Mouse (Mus musculus) left cerebral cortex, postnatal 4 days (tissue): Measurements from ENCODE around the gene Ganab. TPM values are rescaled to one million over a fixed set of nuclear protein-coding genes. Genes with fewer than 3 reads are reported as not detected.
A peak's percentile ranks its signal among the peaks of the same experiment; 100 is the strongest.
"Not testable (repeated sequence)": the region's sequence is repeated elsewhere in the genome, so short reads cannot be mapped to it uniquely, and the experiment has no call there.

Experiments used
- DNase-seq: peaks from one replicate; pipeline ENCODE4 v3.0.0-alpha.2; 2022
- intact Hi-C: fragments of 180-260 bp; cut with DNase I; formaldehyde crosslinking; loops from one replicate; pipeline ENCODE4 v1.15.1; 2025
- total RNA-seq, 2 experiments: library from RNA; stranded (reverse); gene quantifications; 2 replicates each; pipeline ENCODE4 v1.2.3; 2021

Gene Ganab
- total RNA-seq, 2 experiments from 2014 or later: 102 to 110 TPM

DNA sequence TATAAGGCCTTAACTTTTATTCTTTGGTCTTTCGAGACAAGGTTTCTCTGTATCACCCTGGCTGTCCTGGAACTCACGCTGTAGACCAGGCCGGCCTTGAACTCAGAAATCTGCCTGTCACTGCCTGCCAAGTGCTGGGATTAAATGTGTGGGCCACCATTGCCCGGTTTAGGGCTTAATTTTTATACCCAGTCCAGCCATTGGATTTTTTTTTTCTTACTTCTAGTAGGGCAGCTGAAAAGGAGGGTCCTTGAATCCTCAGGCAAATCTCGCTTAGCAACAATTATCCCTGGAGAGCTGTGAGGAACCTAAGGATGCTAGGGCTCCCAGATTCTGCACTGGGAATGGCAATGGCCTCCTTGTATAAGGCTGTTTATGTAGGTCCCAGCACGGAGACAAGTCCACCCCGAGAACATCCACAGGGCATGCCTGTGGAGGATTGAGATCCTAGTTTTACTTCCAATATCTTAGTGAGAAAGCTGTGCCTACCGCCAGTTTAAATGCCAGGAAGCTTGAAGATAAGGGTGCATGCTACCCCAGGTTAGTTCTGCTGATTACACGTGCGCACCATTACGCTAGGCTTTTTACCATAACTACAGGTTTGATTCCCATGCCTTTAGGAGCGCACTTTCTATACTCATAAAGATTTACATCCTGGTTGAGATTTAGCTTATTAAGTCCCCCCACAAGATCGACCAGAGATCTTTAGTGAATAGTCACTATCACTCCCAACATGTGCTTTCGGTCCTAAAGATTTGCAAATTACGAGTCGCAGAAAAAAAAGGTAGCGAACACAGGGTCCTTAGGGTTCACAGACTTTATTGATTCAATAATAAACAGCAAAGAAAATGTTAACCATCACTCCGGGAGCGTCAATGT, 10.0 kb upstream of the Ganab start:
- DNase-seq: no peak
- intact Hi-C loops: no loop called here

GRCm38 (mm10) chr19:8888511-8889385, 9.1 kb upstream of the Ganab start, which contains the start of the genes 1810009A15Rik and Gm49416:
1810009A15Rik (plus strand) TSS chr19:8888853.
Gm49416 (plus strand) TSS chr19:8888926.
- peak; percentile 97 for DNase-seq
- intact Hi-C loops: no loop called here

GRCm38 (mm10) chr19:8892829-8893766, 4.8 kb upstream of the Ganab start, which contains the start of gene Ints5:
Ints5 (plus strand) TSS chr19:8893005.
- intact Hi-C loops: no loop called here
- DNase-seq: peak; percentile 81

DNA sequence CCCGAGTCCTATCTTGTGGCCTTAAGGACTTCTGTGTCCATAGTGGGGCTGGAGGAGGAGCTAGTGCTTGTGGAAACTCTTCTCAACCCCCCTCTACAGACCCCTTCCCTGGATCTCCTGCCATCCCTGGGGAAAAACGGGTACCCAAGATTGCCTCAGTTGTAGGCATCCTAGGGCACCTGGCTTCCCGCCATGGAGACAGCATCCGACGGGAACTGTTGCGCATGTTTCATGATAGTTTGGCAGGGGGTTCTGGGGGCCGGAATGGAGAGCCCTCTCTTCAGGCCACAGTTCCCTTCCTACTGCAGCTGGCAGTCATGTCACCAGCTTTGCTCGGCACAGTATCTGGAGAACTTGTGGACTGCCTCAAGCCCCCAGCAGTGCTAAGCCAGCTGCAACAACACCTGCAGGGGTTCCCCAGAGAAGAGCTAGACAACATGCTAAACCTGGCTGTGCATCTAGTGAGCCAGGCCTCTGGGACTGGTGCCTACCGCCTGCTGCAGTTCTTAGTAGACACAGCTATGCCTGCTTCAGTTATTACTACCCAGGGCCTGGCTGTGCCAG, 2.4 kb upstream of the Ganab start:
- intact Hi-C loops: no loop called here
- DNase-seq: no peak

DNA sequence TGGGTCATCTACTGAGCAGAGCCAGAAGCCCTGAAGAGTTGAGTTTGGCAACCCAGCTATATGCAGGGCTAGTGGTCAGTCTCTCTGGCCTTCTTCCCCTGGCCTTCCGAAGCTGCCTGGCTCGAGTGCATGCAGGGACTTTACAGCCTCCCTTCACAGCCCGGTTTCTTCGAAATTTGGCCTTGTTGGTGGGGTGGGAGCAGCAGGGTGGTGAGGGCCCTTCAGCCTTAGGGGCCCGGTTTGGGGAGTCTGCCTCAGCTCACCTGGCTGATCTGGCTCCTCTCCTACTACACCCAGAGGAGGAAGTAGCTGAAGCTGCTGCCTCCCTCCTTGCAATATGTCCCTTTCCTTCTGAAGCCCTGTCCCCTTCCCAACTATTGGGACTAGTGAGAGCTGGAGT, 1.6 kb upstream of the Ganab start:
- intact Hi-C loops, DNase-seq: not testable (repeated sequence)

DNA sequence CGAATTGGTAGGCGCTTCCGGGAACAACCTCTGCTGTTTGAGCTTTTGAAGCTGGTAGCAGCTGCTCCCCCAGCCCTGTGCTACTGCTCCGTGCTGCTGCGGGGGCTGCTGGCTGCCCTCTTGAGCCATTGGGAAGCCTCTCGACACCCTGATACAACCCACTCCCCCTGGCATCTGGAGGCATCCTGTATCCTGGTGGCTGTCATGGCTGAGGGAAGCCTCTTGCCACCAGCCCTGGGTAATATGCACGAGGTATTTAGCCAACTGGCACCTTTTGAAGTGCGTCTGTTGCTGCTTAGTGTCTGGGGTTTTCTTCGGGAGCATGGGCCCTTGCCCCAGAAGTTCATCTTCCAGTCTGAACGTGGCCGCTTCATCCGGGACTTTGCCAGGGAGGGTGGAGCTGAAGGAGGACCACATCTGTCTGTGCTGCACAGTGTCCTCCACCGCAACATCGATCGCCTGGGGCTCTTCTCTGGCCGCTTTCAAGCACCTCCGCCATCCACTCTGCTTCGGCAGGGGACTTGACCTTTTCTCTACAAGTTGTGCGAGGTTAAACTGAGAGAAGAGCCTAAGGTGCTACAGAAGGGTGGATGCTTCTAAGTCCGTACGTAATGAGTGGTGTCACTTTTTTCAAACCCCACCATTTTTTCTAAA, 533 bp upstream of the Ganab start:
- intact Hi-C loops: not testable (repeated sequence)
- peak; percentile 60 for DNase-seq

- DNase-seq: no peak
- intact Hi-C loops: no loop called here
These were observed 705 bp downstream of the Ganab start for GRCm38 (mm10) chr19:8898576-8898975.

- intact Hi-C loops: no loop called here
- DNase-seq: no peak
These were observed 1.2 kb downstream of the Ganab start for GRCm38 (mm10) chr19:8899079-8899478.

- intact Hi-C loops: no loop called here
- DNase-seq: no peak
These were observed 5.5 kb downstream of the Ganab start for GRCm38 (mm10) chr19:8903412-8903811.

DNA sequence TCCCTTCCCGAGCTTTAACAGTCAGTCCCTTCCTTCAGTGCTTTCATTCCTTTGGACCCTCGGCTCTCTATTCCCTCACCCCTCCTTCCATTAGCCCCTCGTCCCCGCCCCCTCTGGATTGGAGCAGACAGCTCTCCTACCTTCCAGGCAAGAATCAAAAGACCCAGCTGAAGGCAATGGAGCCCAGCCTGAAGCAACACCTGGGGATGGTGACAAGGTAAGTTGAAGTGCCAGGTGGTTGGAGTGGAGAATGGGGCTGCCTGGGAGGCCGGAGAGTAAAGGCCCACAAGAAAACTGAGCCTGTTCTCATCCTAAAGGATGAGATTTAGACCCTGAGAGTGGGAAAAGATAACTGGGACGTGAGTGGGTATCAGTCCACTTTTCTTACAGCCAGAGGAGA, 10.7 kb downstream of the Ganab start:
- DNase-seq: no peak
- intact Hi-C loops: no loop called here

DNA sequence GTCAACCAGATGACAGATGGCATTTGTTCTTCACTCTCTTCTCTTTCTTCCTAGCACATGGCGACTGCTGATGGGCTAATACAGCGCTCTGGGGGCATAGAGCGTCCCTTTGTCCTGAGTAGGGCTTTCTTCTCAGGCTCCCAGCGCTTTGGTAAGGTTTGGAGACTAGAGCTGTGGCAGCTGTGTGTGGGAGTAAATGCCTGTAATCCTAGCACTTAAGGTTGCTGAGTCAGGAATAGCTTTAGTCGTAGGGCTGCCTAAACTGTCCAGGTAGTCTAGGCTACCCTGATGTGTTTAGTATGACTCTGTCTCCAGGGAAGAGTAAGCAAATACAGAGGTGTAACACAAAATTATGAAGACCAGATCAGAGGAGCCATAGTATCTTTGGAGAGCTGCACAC, 13.9 kb downstream of the Ganab start:
- DNase-seq: no peak
- intact Hi-C loops: no loop called here

DNA sequence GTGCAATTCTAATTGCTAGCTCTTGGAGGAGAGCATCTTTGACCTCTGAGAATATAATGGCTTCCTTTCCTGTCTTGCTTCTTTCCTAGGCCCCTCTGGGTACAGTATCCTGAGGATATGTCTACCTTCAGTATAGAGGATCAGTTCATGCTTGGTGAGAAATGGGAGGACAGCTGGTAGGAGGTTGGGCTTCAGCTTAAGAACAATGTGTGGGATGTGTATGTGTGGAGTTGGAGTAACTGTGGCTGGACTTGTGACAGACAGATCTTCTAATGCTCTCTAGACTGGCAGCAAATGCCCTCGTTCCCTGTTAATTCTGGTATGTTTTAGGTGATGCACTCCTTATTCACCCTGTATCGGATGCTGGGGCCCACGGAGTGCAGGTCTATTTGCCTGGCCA, 16.3 kb downstream of the Ganab start:
- intact Hi-C loops: no loop called here
- DNase-seq: no peak

DNA sequence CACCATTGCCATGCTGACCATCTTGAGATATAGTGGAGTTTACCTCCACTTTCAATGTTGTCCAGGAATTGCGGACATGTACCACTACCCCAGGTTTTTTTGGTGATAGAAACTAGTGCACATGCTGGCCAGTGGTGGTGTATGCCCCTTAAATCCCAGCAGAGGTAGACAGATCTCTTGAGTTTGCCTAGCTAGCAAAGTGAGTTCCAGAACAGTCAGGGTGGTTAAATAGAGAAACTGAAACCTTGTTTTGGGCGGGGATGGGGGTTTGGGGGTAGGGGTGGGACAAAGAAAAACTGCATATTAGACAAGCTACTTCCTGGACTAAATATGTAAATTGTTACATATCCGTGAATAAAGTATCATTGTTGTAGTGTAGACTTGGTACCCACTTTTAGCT, 21.1 kb downstream of the Ganab start:
- DNase-seq: no peak
- intact Hi-C loops: no loop called here

DNA sequence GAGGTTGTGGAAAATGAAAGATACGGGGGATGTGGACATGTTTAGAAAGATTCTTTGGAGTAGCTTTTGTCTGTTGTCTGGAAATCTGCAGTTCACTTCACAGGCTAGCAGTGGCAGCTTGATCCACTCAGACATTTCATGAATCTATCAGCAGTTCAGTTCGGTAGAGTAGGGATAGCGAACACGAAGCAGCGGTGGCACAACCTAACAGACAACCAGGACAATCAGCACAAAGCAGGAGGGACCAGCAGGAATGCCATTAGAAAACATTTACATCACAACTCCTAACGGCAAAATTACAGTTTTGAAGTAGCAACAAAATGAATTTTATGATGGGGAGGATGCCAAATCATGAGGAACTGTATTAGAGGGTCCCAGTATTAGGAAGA, 21.8 kb downstream of the Ganab start:
- intact Hi-C loops: no loop called here
- DNase-seq: no peak

DNA sequence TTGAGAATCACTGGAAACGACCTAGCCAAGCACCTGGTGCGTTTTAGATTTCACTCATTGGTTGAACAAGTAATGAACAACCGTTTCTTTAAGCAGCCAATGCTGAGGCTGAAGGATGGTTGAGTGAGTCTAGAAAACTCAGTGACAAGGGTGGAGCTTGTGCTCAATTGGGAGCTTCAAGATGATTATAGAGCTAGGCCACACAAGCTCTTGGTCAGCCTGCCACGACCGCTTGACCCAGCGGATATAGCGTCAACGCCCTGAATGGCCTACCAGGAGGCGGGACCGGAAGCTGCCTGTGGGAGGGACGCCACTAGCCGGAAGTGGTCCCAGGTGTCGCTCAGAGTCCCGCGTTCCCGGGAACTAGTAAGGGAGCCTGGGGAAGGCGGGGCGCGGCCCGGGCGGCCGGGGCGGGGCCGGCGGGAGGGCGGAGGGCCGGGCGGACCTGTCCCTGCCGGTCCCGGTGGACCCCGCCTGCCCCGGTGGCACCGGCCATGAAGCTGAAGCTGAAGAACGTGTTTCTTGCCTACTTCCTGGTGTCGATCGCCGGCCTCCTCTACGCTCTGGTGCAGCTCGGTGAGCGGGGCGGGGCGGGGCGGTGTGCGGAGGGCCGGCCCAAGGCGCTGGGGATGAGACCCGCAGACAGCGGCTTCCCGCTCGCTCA, 22.3 kb downstream of the Ganab start, which contains the start of gene B3gat3:
Gene B3gat3, plus strand, starts transcription at position 302 of the 664 bp plus-strand sequence.
- intact Hi-C loops: no loop called here
- DNase-seq: peak; percentile 94

DNA sequence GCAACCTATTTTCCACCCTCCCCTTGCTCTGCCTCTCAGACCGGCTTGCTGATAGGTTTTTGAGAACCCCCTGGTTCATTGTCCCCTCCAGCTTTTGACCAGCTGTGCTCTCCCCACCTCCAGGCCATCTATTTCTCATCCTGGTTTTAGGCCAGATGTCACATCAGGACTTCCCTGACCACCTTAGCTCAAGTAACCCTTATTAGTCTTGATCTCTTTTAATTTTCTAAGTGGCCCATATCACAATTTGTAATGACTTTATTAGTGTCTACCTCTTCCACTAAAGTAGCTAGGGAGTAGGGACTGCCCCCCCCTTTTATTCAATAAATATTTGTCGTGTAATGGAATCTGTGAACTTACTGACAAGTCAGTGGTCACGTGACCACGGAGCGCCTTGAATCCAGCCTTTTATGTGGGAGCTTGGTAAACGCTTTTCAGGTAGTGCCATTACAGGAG, 23.0 kb downstream of the Ganab start:
- intact Hi-C loops: no loop called here
- DNase-seq: no peak

DNA sequence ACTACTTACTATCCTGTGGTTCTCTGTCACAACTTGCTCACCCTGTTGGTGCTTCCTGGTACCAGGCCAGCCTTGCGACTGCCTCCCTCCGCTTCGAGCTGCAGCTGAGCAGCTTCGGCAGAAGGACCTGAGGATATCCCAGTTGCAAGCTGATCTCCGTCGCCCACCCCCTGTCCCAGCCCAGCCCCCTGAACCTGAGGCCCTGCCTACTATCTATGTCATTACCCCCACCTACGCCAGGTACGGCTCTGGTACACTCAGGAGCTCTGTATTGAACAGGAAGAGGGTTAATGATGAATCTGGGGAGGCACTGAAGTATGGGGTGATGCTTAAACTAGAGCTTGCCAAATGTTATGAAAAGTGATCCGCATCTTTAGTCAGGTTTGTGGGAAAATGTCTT, 23.9 kb downstream of the Ganab start:
- DNase-seq: no peak
- intact Hi-C loops: no loop called here

DNA sequence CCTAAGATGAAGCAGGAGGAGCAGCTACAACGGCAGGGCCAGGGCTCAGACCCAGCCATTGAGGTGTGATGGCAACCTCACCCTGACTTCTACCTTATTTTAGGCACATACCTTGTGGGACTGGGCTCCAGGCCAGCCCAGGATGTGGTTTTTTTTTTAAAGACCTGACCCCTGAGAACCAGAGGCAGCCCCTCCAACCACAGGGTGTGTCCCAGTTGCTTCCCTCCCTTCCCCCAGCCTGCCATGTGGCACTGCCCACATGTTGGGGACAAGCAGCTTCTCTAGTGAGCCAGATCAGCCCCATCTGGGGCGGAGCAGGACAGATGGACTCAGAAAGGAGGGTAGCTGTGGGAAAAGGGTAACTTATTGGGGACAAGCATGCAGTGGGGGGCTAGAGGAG, 28.9 kb downstream of the Ganab start:
- no peak for DNase-seq
- intact Hi-C loops: no loop called here
